Comparison of ENCODE assay signal across 19 mouse cellular contexts in genomic region chr10:14967645-14968044, GRCm38 (mm10).
DNase-seq lines count a peak whose midpoint lies in the region; ATAC-seq and TF ChIP-seq lines count a peak whose summit lies in the region.
"Had no signal": no experiment of that assay in that cellular context is flagged by ENCODE, and none has a peak within 500 bp of the region (broad histone marks: within the 10 kb centered on the region; RNA-seq: fewer than 3 reads in every experiment).

No protein-coding gene starts in this region.

- H3K4me1 ChIP-seq in ES-Bruce4 (ENCODE audit: control insufficient read depth, insufficient read depth, low read length), result no peaks in the 10 kb centered on the region
- no peaks in the 10 kb centered on the region; a peak in 1 of 4 replicates for H3K4me1 ChIP-seq in ES-E14 (ENCODE audit: control insufficient read depth in 2 of 2, insufficient read depth in 2 of 2, low read length in 2 of 2, poor library complexity in 1 of 2)
- H3K4me1 ChIP-seq in midbrain, embryonic 13.5 days (replicated peaks), result no peaks in the 10 kb centered on the region
- H3K4me1 ChIP-seq: embryonic facial prominence, embryonic 10.5 days; embryonic facial prominence, embryonic 12.5 days; forebrain, embryonic 13.5 days; forebrain, embryonic 15.5 days had no signal

- peak overlapping the region; percentile 82 for H3K27ac ChIP-seq in ES-Bruce4 (ENCODE audit: insufficient read depth, low read length)
- peak overlapping the region; percentile 78; the same call in 1 of the 2 replicates for H3K27ac ChIP-seq in ES-E14 (ENCODE audit: insufficient read depth, low read depth, low read length, poor library complexity, severe bottlenecking)
- H3K27ac ChIP-seq in midbrain, embryonic 13.5 days, result no peak overlapping the region
- H3K27ac ChIP-seq in gastrocnemius, adult 2 months, result no peak overlapping the region
- H3K27ac ChIP-seq: embryonic facial prominence, embryonic 10.5 days; embryonic facial prominence, embryonic 12.5 days; forebrain, embryonic 13.5 days; forebrain, embryonic 15.5 days had no signal

- TF ChIP-seq CTCF in ES-Bruce4 (IDR thresholded peaks at IDR 0.05; ENCODE audit: low read depth, low read length), result no peak
- TF ChIP-seq CTCF in gastrocnemius, adult 2 months (IDR thresholded peaks at IDR 0.05), result no peak

- H3K4me2 ChIP-seq in midbrain, embryonic 13.5 days (replicated peaks), result no peak overlapping the region
- H3K4me2 ChIP-seq: embryonic facial prominence, embryonic 12.5 days; forebrain, embryonic 13.5 days; forebrain, embryonic 15.5 days had no signal

- in situ Hi-C loops in ES-E14 (cut with MboI; ENCODE audit: low sequenced_read_pairs in 2 of 2, unreplicated experiment in 2 of 2), result no loop called here

- intact Hi-C loops in gastrocnemius, adult 2 months (cut with DNase I), result no loop called here

- H3K36me3 ChIP-seq in ES-Bruce4 (ENCODE audit: control insufficient read depth, insufficient read depth, low read length, poor library complexity, severe bottlenecking) (no peaks in the 10 kb centered on the region; the same call in 1 of the 2 replicates), ES-E14 (ENCODE audit: control insufficient read depth, insufficient read depth, low read length, poor library complexity, severe bottlenecking) (no peaks in the 10 kb centered on the region; the same call in 1 of the 2 replicates)
- H3K36me3 ChIP-seq in midbrain, embryonic 13.5 days, result no peaks in the 10 kb centered on the region
- H3K36me3 ChIP-seq: embryonic facial prominence, embryonic 10.5 days; embryonic facial prominence, embryonic 12.5 days; forebrain, embryonic 15.5 days had no signal

- WGBS in midbrain, embryonic 13.5 days, result 52% methylated on average over 1 of the region's 1 CpGs

- TF ChIP-seq EP300 in ES-Bruce4 (IDR thresholded peaks at IDR 0.05; ENCODE audit: insufficient read depth, low read depth, low read length), result peak; percentile 88

- no peak for DNase-seq in ES-E14 (ENCODE audit: low read depth, low spot score)
- DNase-seq in ZHBTc4 (ENCODE audit: low read depth, low spot score), result peak; percentile 51
- DNase-seq in lung, postnatal 10 days, result no peak
- DNase-seq in gastrocnemius, adult 2 months, result no peak
- DNase-seq: adrenal gland, adult 2 months; adrenal gland, postnatal 10 days; adrenal gland, postnatal 25 days; cerebellum, adult 11 months; cerebellum, adult 18-20 months; cerebellum, adult 9-10 months; cerebellum, postnatal 10 days; cerebellum, postnatal 25 days; forebrain, postnatal 0 days had no signal

- H3K9me3 ChIP-seq in ES-Bruce4 (replicated peaks; ENCODE audit: control insufficient read depth, insufficient read depth, low read length, poor library complexity, severe bottlenecking) (peaks cover 34% of the 10 kb centered on the region), ES-E14 (ENCODE audit: control insufficient read depth, insufficient read depth, low read depth, low read length) (peaks cover 10% of the 10 kb centered on the region)
- no peaks in the 10 kb centered on the region for H3K9me3 ChIP-seq in midbrain, embryonic 13.5 days
- H3K9me3 ChIP-seq: embryonic facial prominence, embryonic 10.5 days; embryonic facial prominence, embryonic 12.5 days; forebrain, embryonic 13.5 days; forebrain, embryonic 15.5 days had no signal

- H3K9ac ChIP-seq in ES-Bruce4 (ENCODE audit: low read depth, poor library complexity, severe bottlenecking) (no peak overlapping the region), ES-E14 (ENCODE audit: insufficient read depth, low read depth, low read length, poor library complexity, severe bottlenecking) (no peak overlapping the region)
- H3K9ac ChIP-seq in midbrain, embryonic 13.5 days (replicated peaks), result no peak overlapping the region
- H3K9ac ChIP-seq: embryonic facial prominence, embryonic 12.5 days; forebrain, embryonic 13.5 days; forebrain, embryonic 15.5 days; forebrain, postnatal 0 days had no signal

- H3K4me3 ChIP-seq in ES-Bruce4 (ENCODE audit: low read depth, low read length), result no peak overlapping the region
- H3K4me3 ChIP-seq in ES-E14 (ENCODE audit: insufficient read depth in 1 of 2, low read depth in 1 of 2, low read length in 2 of 2, poor library complexity in 1 of 2, severe bottlenecking in 1 of 2), result no peak overlapping the region
- H3K4me3 ChIP-seq in midbrain, embryonic 13.5 days (replicated peaks), result no peak overlapping the region
- H3K4me3 ChIP-seq in gastrocnemius, adult 2 months, result no peak overlapping the region
- H3K4me3 ChIP-seq: embryonic facial prominence, embryonic 10.5 days; embryonic facial prominence, embryonic 12.5 days; forebrain, embryonic 13.5 days; forebrain, embryonic 15.5 days had no signal

- H3K27me3 ChIP-seq in ES-Bruce4 (ENCODE audit: control insufficient read depth, insufficient read depth, low read length, poor library complexity, severe bottlenecking), result no peaks in the 10 kb centered on the region
- no peaks in the 10 kb centered on the region for H3K27me3 ChIP-seq in midbrain, embryonic 13.5 days
- H3K27me3 ChIP-seq: embryonic facial prominence, embryonic 12.5 days; forebrain, embryonic 13.5 days; forebrain, embryonic 15.5 days had no signal

- no peak for TF ChIP-seq POLR2A in ES-Bruce4 (IDR thresholded peaks at IDR 0.05; ENCODE audit: insufficient read depth, low read length)

- no peak for ATAC-seq in midbrain, embryonic 13.5 days
- ATAC-seq: forebrain, embryonic 13.5 days; forebrain, embryonic 15.5 days; forebrain, postnatal 0 days had no signal

TF ChIP-seq in ES-E14, 5 proteins besides CTCF, POLR2A, EP300 and RAD21:
- no peak for TF ChIP-seq MAFK (IDR thresholded peaks at IDR 0.05; ENCODE audit: insufficient read depth, low read depth, low read length)
- TF ChIP-seq ZC3H11A (IDR thresholded peaks at IDR 0.05; ENCODE audit: borderline replicate concordance, low read depth, low read length), result no peak
- no peak for TF ChIP-seq HCFC1 (IDR thresholded peaks at IDR 0.05; ENCODE audit: borderline replicate concordance, insufficient read depth, low read length)
- TF ChIP-seq CHD2 (IDR thresholded peaks at IDR 0.05; ENCODE audit: low read depth, low read length), result no peak
- no peak for TF ChIP-seq ZNF384 (IDR thresholded peaks at IDR 0.05; ENCODE audit: low read depth, low read length)

Comparison
In these comparisons a context has a peak if more than half of its experiments do, and no peak if none do; other contexts are left out.
1. H3K27ac ChIP-seq: peak in ES-Bruce4 (single experiment) and ES-E14 (single experiment); none in midbrain, embryonic 13.5 days (single experiment) and gastrocnemius, adult 2 months (single experiment).